Mouse (Mus musculus) heart, adult 9 months (tissue): ENCODE results near the gene Edc3.

ENCODE experiments used
- DNase-seq, 2 experiments: peaks; one replicate each; pipeline ENCODE4 v3.0.0; 2022; ENCODE audit warnings: low spot score in 2 of 2

The Edc3 gene

GRCm38 (mm10) chr9:57760416-57761146 is 52.2 kb downstream of the Edc3 start:
- no peak for DNase-seq

- no peak for DNase-seq
Observed at GRCm38 (mm10) chr9:57761563-57762551, 53.5 kb downstream of the Edc3 start.

- DNase-seq, result peak in 1 of 2 experiments; percentile 43
Observed at GRCm38 (mm10) chr9:57762563-57762991, 54.2 kb downstream of the Edc3 start.

GRCm38 (mm10) chr9:57764147-57764973 is 56.0 kb downstream of the Edc3 start:
- DNase-seq, result peak; percentile 71 to 78

- peak; percentile 95 to 96 for DNase-seq
Observed at GRCm38 (mm10) chr9:57764974-57765363, 56.6 kb downstream of the Edc3 start.

- DNase-seq, result peak; percentile 42 to 63
Observed at GRCm38 (mm10) chr9:57765364-57766351, 57.3 kb downstream of the Edc3 start, which contains the start of gene Clk3. TSS of gene Clk3 (minus strand) at chr9:57765860.

GRCm38 (mm10) chr9:57766431-57766830 is 58.1 kb downstream of the Edc3 start:
- no peak for DNase-seq

- no peak for DNase-seq
Observed at GRCm38 (mm10) chr9:57767231-57767630, 58.9 kb downstream of the Edc3 start.

GRCm38 (mm10) chr9:57769539-57770069 is 61.3 kb downstream of the Edc3 start:
- DNase-seq, result no peak

GRCm38 (mm10) chr9:57770214-57770613 is 61.9 kb downstream of the Edc3 start:
- DNase-seq, result no peak

- no peak for DNase-seq
Observed at GRCm38 (mm10) chr9:57770836-57771235, 62.5 kb downstream of the Edc3 start.

- no peak for DNase-seq
Observed at GRCm38 (mm10) chr9:57773754-57774153, 65.4 kb downstream of the Edc3 start.

GRCm38 (mm10) chr9:57774168-57774567 is 65.8 kb downstream of the Edc3 start:
- no peak for DNase-seq

- no peak for DNase-seq
Observed at GRCm38 (mm10) chr9:57775026-57775425, 66.7 kb downstream of the Edc3 start.

- no peak for DNase-seq
Observed at GRCm38 (mm10) chr9:57775736-57776135, 67.4 kb downstream of the Edc3 start.

GRCm38 (mm10) chr9:57782656-57783055 is 74.3 kb downstream of the Edc3 start:
- no peak for DNase-seq

GRCm38 (mm10) chr9:57789733-57790132 is 81.4 kb downstream of the Edc3 start:
- DNase-seq, result no peak

GRCm38 (mm10) chr9:57797456-57797855 is 89.1 kb downstream of the Edc3 start:
- no peak for DNase-seq

GRCm38 (mm10) chr9:57798725-57799253 is 90.4 kb downstream of the Edc3 start:
- DNase-seq, result peak; percentile 31 to 72
